Mouse (Mus musculus) testis, adult 2 months (tissue): ENCODE results near the gene Asb4. TPM values are rescaled to one million over a fixed set of nuclear protein-coding genes. Genes with fewer than 3 reads are reported as not detected.

Source experiments
- H3K27ac ChIP-seq: fragments of 200-500 bp; 2 replicates; pipeline ENCODE4 v1.5.1; 2012; ENCODE audit warnings: low read depth, low read length; ENCODE audit not compliant: control insufficient read depth, insufficient read depth
- H3K27me3 ChIP-seq: fragments of 200-500 bp; 2 replicates; pipeline ENCODE4 v1.6.1; 2012; ENCODE audit warnings: mild to moderate bottlenecking, low read length, moderate library complexity; ENCODE audit not compliant: control insufficient read depth, insufficient read depth
- H3K36me3 ChIP-seq: fragments of 200-500 bp; 2 replicates; pipeline ENCODE4 v1.6.1; 2012; ENCODE audit warnings: mild to moderate bottlenecking, low read length; ENCODE audit not compliant: control insufficient read depth, insufficient read depth
- H3K4me1 ChIP-seq: fragments of 200-500 bp; 2 replicates; pipeline ENCODE4 v1.6.1; 2012; ENCODE audit warnings: low read length; ENCODE audit not compliant: control insufficient read depth, insufficient read depth
- H3K4me3 ChIP-seq: fragments of 200-500 bp; 2 replicates; pipeline ENCODE4 v1.5.1; 2012; ENCODE audit warnings: low read depth, mild to moderate bottlenecking, low read length, moderate library complexity, mixed read lengths; ENCODE audit not compliant: control insufficient read depth
- CTCF ChIP-seq: fragments of 200-500 bp; IDR thresholded peaks from 2 replicates; pipeline ENCODE4 v1.5.1; 2012; ENCODE audit warnings: low read depth, mild to moderate bottlenecking, inconsistent platforms, low read length, moderate library complexity; ENCODE audit not compliant: control insufficient read depth, insufficient read depth, insufficient replicate concordance
- POLR2A ChIP-seq: fragments of 200-500 bp; IDR thresholded peaks from 2 replicates; pipeline ENCODE4 v1.6.1; 2012; ENCODE audit warnings: low read depth, mild to moderate bottlenecking, inconsistent platforms, low read length, moderate library complexity; ENCODE audit not compliant: control insufficient read depth
- polyA plus RNA-seq: library from polyadenylated mRNA; depleted of rRNA; stranded (reverse); fragments of >200 nt; gene quantifications from 2 replicates; pipeline ENCODE4 v1.2.3, GENCODE M21; 2012

The Asb4 gene
- polyA plus RNA-seq, 1 experiment = 36.5 TPM

DNA sequence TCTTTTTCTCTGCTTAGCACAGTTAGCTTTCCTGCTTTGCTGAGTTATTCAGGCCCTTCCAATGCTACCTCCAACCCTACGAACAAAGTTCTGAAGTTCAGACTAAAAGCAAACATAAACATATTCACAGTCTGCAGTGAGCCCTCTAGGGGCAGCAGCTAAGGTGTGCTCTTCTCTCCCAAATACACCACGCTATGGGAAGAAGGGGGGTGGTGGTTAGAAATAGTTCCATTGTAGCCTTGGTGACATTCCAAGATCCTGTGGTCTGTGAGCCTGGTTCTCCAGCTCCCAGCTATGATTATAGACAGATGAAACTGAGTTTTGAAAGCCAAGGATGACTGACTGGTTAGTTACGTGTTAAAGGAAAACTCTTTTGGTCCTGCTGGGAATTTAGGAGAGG is 13.6 kb downstream of the Asb4 start:
- Histone ChIP-seq H3K27ac (no peak overlapping the region), H3K27me3 (no peaks in the 10 kb centered on the region), H3K4me3 (peak overlapping the region; percentile 60; the same call in 1 of the 2 replicates), H3K4me1 (peaks cover 4% of the 10 kb centered on the region), H3K36me3 (no peaks in the 10 kb centered on the region)
- no peak for TF ChIP-seq POLR2A
- no peak for TF ChIP-seq CTCF

DNA sequence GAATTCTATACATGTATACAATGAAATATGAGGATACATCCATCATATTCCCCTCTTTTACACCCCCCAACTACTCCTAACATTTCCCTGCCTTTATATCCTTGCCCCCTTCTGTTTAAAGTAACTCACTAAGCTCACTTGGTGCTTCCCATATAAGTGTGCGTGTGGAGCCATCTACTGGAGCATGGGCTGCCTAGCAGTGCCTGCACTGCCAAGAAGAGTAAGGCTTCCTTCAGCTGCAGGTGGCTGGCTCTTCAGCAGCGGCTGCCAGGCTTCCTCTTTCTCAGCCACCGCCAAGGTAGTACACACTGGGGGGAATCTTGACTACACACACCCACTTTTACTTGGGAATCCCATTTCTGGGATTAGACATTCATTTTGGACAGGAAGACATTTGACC is 18.2 kb downstream of the Asb4 start:
- Histone ChIP-seq H3K27ac (no peak overlapping the region), H3K36me3 (no peaks in the 10 kb centered on the region), H3K4me1 (peaks cover 9% of the 10 kb centered on the region), H3K4me3 (no peak overlapping the region; the same call in 1 of the 2 replicates), H3K27me3 (no peaks in the 10 kb centered on the region)
- TF ChIP-seq CTCF (peak; percentile 69; the same call in 1 of the 2 replicates), POLR2A (no peak)

DNA sequence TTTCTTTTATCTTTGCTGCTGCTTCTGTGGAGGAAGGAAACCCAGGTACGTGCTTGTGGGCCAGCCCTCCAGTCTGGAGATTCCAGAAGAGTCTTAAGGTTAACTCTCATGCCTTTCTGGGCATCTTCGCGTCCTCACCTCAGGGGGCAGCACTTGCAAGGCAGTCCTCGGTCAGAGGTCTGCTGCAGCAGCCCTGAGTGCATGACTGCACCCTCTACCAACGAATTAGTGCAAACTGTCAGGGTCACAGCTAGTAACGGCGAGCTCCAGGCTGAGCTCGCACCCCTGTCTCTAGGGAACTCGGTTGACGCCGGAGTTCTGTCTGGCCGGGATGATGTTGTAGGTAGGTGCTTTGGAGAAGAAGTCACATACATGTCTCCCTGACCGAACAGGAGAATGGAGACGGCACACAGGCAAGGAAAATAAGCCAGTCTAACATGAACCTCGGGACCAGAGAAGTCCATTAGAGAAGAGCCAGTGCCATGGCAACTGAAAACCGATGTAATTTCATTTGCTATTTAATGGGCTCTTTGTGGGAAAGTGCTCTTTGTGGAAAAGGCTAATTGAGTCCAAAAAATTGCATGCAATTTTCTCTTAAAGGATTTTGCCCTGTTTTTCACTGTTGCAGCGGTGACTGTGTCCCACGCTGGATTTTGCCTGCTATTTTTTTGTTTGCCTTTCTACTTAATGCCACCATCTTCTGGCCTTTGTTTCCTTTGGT is 20.1 kb downstream of the Asb4 start:
- H3K27ac ChIP-seq = no peak overlapping the region
- no peaks in the 10 kb centered on the region for H3K27me3 ChIP-seq
- peak overlapping the region; percentile 40 for H3K4me3 ChIP-seq
- H3K36me3 ChIP-seq = no peaks in the 10 kb centered on the region
- TF ChIP-seq CTCF (peak; percentile 26; the same call in 1 of the 2 replicates), POLR2A (no peak)
- H3K4me1 ChIP-seq = peaks cover 5% of the 10 kb centered on the region

DNA sequence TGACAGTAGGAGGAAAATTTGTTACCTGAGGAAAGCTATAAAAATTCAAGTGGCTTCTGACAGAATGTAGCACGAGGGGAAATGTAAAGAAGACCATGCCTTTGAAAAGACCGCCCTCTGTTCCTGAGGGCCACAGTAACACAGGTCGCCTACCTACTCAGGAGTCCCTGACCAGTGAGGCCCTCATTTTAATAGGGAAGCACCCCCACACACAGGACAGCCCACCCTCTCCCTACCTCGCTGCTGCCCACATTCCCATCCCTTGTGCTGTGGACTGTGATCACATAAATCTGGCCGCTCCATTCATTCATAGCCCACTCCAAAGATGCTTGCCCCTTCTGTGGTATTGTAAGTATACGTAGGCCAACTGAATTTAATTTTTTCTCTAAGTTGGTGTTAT is 20.8 kb downstream of the Asb4 start:
- peaks cover 5% of the 10 kb centered on the region for H3K4me1 ChIP-seq
- no peak overlapping the region for H3K4me3 ChIP-seq
- no peak overlapping the region for H3K27ac ChIP-seq
- H3K36me3 ChIP-seq = no peaks in the 10 kb centered on the region
- no peak for TF ChIP-seq CTCF
- no peak for TF ChIP-seq POLR2A
- H3K27me3 ChIP-seq = no peaks in the 10 kb centered on the region

DNA sequence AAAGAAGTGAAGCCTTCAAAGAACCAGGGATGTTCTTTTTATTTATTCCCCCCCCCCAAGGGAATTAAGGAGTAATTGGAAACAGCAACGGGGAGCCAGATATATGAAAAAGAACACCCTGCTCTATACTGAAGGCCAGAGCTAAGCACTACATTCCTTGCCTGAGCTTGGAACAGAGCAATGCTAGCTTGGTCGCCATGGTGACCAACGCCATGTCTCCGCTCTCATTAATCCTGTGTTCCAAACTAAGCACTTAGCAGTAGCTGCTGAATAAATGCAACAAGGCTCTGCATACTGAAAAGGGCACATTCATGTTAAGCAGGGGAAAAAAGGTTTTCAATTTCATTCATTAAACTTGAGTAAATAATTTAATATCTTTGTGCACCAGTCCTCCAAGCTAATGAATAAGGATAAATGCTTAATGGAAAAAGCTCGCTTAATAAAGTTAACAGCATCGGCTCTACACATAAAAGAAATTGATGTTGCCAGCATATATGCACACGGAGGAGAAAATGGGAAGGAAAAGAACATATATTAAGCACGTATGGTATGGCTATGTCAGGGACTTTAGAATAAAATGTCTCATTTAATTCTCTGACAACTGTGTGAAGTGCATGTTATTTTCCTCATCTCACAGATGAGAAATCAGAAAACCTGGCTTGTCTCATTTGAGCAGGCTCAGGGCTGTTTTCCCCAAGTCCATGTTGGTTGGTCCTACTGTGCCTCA is 25.4 kb downstream of the Asb4 start:
- no peaks in the 10 kb centered on the region for H3K27me3 ChIP-seq
- H3K4me3 ChIP-seq = no peak overlapping the region
- TF ChIP-seq CTCF (no peak), POLR2A (no peak)
- no peak overlapping the region for H3K27ac ChIP-seq
- H3K36me3 ChIP-seq = no peaks in the 10 kb centered on the region
- H3K4me1 ChIP-seq = no peaks in the 10 kb centered on the region

DNA sequence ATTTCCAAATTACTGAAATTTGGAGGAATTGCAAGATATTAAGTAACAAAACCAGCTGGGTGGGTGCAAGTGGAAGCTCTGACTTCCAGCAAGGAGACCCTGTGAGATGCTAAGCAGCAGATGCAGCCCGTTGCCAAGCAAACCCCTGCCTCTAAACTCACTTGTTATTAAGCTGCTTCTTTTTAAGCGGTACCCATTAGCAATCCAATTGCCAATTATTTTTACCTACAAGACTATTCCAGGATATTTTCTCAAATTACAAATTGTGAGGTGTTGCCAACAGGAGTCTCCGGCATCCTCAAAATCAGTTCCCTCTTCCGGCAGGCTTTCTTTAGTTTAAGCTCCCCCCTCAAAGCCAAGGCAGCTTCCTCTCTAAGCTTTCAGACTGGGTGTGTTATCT is 26.5 kb downstream of the Asb4 start:
- no peak for TF ChIP-seq POLR2A
- TF ChIP-seq CTCF = no peak
- Histone ChIP-seq H3K27ac (no peak overlapping the region), H3K4me3 (no peak overlapping the region), H3K4me1 (no peaks in the 10 kb centered on the region), H3K27me3 (no peaks in the 10 kb centered on the region), H3K36me3 (no peaks in the 10 kb centered on the region)

DNA sequence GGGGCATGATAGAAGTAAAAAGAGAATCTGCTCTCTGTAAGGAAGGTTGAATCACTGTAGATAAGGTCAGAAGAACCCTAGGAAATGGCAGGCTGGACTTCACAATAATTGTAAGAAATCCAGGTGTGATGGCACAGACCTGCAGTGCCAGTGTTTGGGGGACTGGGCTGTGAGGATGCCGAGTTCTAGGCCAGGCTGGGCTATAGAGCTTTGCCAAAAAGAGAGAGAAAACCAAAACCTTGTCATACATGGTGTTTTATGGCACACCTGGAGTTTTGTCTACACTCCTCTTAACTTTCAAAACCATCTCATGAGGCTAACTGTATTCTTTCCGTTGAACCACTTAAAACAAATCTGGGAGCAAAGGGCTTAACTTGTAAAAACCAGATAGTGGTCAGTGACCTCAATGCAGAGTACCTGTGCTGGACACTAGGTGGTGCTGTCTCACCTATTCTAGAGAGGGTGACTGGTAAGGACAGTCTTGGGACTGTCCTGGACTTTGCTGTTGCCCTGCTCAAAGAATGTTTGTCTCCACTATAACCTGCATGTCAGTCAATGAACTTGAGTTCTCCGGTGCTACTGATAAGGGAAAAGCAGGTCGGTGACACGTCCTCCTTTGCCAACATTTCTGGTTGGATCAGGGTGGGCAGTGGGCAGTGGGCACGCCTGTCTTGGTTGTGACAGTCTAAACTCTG is 27.7 kb downstream of the Asb4 start:
- H3K36me3 ChIP-seq = no peaks in the 10 kb centered on the region
- H3K4me3 ChIP-seq = no peak overlapping the region
- no peak overlapping the region for H3K27ac ChIP-seq
- H3K4me1 ChIP-seq = no peaks in the 10 kb centered on the region
- no peaks in the 10 kb centered on the region for H3K27me3 ChIP-seq
- TF ChIP-seq POLR2A = no peak
- TF ChIP-seq CTCF = peak; percentile 23; the same call in 1 of the 2 replicates
